Mouse (Mus musculus) C2C12 (cell line): ENCODE measurements at regions not wholly inside any gene's neighbourhood (a gene's known extent, or its start where the extent isn't known, plus 50 kb on each side); places are given as distances from the start of the nearest gene placed in this dataset.

ENCODE experiments used
- CTCF ChIP-seq: IDR thresholded peaks from one replicate; pipeline ENCODE4 v1.5.1; 2011; ENCODE audit not compliant: control insufficient read depth, insufficient read depth, insufficient read length
- FOSL1 ChIP-seq: IDR thresholded peaks from one replicate; pipeline ENCODE4 v1.8.0; 2011; ENCODE audit warnings: mild to moderate bottlenecking, low read length; ENCODE audit not compliant: poor library complexity, insufficient read depth, severe bottlenecking
- MAX ChIP-seq: IDR thresholded peaks from one replicate; pipeline ENCODE4 v1.6.1; 2011; ENCODE audit warnings: mild to moderate bottlenecking, control low read depth
- MYOG ChIP-seq: IDR thresholded peaks from one replicate; pipeline ENCODE4 v1.6.1; 2011; ENCODE audit not compliant: control insufficient read depth, insufficient read length; ENCODE audit errors: extremely low read depth

DNA sequence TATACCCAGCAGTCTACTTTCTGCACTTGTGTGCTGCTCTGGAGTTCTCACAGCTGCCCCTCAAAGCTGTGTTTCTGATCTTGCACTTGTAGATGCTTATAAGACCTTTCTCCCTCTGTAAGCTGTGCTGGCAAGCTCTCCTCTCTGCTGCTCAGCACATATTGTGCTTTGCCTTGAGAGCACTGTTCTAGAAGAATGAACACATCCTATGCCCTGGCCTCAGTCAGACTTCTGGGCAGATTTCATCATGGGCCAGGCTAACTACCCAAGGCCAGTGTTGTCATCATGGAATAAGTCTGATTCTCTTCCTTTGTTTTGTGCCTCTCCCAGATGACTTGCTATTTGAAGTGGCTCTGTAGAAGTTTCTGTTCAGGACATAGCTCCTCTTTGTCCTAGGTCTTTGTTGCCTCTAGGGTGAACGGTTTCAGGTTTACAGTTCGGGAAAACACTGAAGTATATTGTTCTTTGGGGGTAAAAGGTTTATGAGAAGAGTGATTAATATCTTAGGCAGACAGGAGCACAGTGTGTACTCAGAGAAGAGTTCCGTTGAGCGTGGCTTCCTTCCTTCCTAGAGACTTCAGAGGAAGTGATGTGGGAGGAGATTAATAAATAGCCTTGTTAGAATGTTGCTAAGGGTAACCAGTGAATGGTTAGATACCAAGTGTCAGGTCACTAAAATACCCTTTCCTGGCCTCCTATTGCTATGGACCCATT lies 70.8 kb downstream of the Pcdh18 start:
- TF ChIP-seq CTCF (no peak), FOSL1 (no peak), MYOG (no peak), MAX (no peak)
